Mouse (Mus musculus) embryo, embryonic 11 days (tissue): ENCODE measurements around the gene Kcnk5.

Experiments used
- DNase-seq: peaks from one replicate; pipeline ENCODE4 v3.0.0-alpha.2; 2015

The Kcnk5 gene

GRCm38 (mm10) chr14:20193103-20193715 lies 11.6 kb upstream of the Kcnk5 start:
- DNase-seq, result no peak

DNA sequence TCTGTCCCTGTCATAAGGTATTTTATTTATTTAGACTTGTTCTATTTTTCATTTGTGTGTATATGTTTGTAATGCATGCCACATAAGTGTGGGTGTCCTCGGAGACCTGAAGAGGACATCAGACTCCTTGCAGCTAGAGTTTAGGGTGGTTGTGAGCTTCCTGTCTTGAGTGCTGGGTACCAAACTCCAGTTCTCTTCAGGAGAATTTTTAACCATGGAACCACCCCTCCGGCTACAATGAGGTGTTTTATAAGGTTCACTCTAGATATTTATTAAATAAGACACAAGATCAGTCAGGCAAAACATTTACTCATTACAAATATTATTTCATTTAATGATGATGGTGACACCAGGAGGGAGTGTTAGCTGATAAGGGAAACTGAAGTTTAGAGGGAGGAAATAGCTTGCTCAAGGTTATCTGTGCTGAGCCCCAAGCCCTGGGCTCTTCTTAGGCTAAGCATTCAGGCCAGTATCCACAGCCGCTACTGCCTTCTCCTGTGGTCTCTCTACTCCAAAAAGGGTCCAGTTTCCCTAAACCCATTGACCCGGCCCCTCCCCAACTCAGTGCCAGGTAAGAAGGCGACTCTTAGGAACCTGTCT lies 9.6 kb upstream of the Kcnk5 start:
- no peak for DNase-seq

- DNase-seq, result no peak
Measured at GRCm38 (mm10) chr14:20189751-20190150, 8.1 kb upstream of the Kcnk5 start.

GRCm38 (mm10) chr14:20185426-20185825 lies 3.8 kb upstream of the Kcnk5 start:
- no peak for DNase-seq

DNA sequence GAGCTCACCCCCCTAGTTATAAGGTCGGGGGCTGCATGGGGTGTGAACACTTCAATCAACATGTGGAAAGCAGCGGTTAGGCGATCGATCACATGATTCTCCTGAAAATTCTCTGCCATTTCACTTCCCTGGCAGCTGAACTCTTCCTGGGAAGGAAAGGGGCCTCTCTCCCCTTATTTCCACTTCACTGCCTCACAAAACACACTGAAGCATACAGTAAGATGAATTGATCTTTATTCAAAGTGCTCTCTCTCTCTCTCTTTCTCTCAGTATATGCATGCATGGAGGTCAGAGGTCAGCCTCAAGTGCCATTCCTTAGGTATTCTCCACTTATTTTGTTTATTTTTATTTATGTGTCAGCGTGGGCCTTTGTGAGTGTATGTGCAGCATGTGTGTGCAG lies 2.1 kb upstream of the Kcnk5 start:
- DNase-seq, result no peak

DNA sequence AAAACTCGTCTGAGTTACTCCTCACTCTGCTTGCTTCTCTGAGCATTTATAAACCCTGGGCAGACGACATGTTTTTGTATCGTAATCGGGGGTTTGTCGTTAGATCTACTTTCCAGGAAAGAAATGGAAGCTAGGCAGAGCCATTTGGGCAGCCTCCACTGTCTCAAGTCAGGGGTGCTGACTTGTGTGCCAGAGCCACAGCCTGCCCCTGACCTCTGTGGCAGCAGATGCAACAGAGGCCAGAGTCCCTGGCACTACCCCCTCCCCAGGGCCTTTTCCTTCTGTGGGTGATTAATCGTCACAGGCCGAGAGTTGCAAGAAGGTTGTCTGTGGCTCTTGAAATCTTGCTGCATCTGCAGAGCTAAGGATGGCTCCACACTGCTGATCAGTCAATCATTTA lies 987 bp upstream of the Kcnk5 start:
- no peak for DNase-seq

GRCm38 (mm10) chr14:20180751-20181162 lies 852 bp downstream of the Kcnk5 start:
- DNase-seq, result peak; percentile 47

- DNase-seq, result no peak
Measured at GRCm38 (mm10) chr14:20180304-20180703, 1.3 kb downstream of the Kcnk5 start.

DNA sequence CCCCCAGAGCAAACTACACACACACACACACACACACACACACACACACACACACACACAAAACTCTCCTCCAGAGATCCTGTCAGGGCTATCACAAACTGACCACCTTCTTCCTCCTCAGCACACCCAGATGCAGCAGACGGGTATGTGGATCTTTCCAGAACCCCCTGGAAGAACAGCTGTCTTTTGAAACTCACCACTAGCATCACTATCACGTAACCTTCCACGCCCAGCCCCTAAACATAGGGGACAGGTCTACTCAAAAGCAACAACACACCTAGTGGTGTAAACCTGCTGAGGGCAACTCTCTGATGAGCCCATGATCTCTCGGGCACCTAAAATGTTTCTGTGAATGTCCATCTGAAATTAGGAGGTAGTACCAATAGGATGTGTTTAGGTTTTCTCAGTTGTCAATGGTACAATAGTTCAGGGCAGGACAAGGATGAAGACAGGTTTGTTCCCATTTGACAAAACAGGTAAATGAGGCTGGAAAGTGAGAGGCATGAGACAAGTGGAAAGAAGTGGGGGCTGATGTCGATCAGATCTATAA lies 1.8 kb downstream of the Kcnk5 start:
- DNase-seq, result no peak

DNA sequence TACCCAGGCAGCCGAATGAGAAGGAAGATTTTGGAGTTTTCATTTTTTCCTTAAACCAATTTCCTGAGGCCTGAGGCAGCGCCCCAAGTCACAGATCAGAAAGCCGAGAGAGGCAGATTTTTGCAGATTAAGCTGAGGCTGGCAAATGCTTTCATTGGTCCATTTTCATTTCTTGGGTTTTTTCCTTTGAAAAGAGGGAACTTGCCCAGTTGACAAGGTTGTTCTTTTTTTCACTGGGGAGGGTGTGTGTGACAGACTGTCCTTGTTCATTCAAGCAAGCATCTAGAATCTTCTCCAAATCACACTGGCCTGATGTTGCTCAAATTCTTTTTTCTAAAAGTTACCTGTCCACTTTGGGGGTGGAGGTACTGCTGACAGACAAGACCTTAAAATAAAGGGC lies 2.5 kb downstream of the Kcnk5 start:
- no peak for DNase-seq

- no peak for DNase-seq
Measured at GRCm38 (mm10) chr14:20178593-20178992, 3.0 kb downstream of the Kcnk5 start.

DNA sequence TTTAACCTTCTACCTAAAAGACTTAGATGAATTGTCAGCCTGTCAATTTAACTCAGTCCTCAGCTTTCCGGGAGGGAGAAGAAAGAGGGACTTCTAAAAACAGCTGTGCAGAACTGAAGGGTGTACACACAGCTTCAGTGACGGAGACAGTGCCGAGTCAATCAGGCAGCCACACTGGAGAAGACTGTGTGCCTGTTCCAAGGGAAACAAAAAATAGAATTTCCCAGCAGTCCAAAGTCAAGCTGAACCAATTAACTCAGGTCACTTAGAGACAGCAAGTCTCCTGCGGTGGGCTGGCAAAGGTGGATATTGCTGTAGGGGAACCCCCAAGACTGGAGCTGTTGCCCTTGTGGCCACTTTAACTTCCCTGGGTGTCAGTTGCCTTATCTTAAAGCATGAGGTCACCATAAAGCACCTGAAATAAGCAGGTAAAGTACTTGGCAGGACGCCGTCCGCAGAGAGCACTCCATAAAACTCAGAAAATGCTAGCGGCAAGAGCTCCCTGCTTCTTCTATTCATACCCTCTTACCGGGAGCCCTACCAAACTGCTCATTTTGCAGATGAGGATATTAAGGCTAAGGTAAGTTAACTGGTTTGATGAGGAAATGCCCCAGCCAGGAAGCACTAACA lies 4.0 kb downstream of the Kcnk5 start:
- DNase-seq, result no peak

DNA sequence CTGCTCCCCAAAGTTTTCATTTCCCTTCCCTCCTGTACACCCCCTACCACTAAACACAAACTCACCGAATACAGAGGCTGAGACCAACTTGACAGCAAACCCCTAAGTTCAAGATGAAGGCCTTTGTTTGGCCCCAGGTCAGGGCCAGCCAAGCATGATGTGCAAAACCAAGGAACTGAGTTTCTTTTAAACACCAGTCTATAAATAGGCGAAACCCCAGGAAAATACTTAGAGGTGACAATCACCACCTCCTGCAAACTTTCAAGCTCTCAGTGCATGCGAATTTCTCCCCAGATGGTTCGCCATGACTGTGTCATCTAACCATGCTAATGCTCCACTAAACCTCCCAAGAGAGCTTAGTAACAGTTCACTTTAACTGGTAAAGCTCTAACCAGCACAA lies 5.9 kb downstream of the Kcnk5 start:
- DNase-seq, result no peak

GRCm38 (mm10) chr14:20175114-20175513 lies 6.5 kb downstream of the Kcnk5 start:
- DNase-seq, result no peak

- no peak for DNase-seq
Measured at GRCm38 (mm10) chr14:20174696-20175095, 6.9 kb downstream of the Kcnk5 start.

DNA sequence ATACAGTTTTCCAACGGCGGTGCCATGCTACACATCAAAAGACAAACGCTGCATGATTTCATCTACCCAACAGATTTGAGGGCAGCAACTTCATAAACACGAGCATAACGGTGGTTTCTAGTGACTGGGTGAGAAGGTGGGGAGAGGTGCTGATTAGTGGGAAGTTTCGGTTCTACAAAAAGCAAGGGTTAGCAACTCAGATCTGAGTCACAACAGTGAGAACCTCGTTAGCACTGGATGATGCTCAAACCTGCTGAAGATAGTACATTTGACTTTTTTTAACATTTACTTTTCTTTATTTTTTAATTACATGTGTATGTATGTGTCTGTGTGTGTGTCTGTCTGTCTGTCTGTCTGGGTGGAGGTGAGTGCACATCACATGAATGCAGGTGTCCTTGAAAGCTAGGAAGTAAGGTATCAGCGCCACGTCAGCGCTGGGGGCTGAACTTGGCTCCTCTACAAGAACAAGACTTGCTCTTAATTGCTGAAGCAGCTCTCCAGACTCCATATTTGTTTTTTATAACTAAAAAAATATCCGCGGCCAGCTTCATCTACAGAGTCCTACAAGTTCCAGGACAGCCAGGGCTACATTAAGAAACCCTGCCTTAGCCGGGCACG lies 7.6 kb downstream of the Kcnk5 start:
- DNase-seq, result no peak

- no peak for DNase-seq
Measured at GRCm38 (mm10) chr14:20172924-20173323, 8.7 kb downstream of the Kcnk5 start.

- DNase-seq, result no peak
Measured at GRCm38 (mm10) chr14:20172509-20172908, 9.1 kb downstream of the Kcnk5 start.

DNA sequence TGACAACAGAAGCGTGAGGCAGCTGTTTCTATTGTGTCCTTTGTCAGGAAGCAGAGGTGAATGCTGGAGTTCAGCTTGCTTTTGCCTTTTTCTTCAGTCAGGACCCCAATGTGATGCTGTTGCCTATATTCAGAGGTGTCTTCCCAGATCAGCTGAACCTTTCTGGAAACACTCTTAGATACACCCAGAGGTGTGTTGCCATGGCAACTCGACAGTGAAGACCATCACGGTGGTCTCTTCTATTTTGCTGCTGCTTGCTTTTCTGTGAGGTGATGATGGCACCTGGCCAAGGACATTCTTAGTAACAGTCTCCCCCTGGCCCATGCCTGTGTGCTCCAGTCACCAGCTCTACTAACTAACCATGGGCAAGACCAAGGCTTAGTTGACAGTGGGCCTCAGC lies 9.8 kb downstream of the Kcnk5 start:
- DNase-seq, result no peak

- no peak for DNase-seq
Measured at GRCm38 (mm10) chr14:20169251-20169650, 12.4 kb downstream of the Kcnk5 start.

GRCm38 (mm10) chr14:20168478-20168877 lies 13.1 kb downstream of the Kcnk5 start:
- DNase-seq, result no peak

- no peak for DNase-seq
Measured at GRCm38 (mm10) chr14:20168054-20168453, 13.6 kb downstream of the Kcnk5 start.

GRCm38 (mm10) chr14:20165413-20165812 lies 16.2 kb downstream of the Kcnk5 start:
- DNase-seq, result no peak

DNA sequence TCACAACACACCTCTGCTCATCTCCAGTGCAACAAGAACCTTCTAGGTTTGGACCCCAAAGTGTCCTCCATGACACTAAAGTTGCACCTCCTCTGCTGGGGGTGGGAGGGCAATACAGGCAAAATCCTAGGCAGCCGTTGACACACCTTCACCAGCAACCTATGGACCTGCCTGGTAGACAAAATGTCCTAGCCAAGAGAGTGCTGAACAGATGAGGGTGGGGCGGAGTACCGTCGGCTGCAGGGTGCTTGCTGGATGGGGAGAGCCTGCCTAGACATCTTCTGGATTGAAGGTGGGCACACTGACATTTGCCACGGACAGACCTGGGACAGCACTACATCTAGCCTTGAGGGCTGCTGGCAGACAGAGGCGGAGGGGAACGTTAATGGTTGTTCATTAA lies 17.2 kb downstream of the Kcnk5 start:
- DNase-seq, result no peak
